Mouse (Mus musculus) ES-E14 (cell line): ENCODE measurements at regions not wholly inside any gene's neighbourhood (a gene's known extent, or its start where the extent isn't known, plus 50 kb on each side); places are given as distances from the start of the nearest gene placed in this dataset.

Experiments
- CHD2 ChIP-seq: IDR thresholded peaks from 2 replicates; pipeline ENCODE4 v1.6.1; 2014; ENCODE audit warnings: mild to moderate bottlenecking, low read depth, low read length, inconsistent platforms
- MAFK ChIP-seq: IDR thresholded peaks from 2 replicates; pipeline ENCODE4 v1.6.1; 2014; ENCODE audit warnings: mild to moderate bottlenecking, low read depth, low read length, inconsistent platforms; ENCODE audit not compliant: insufficient read depth
- ZNF384 ChIP-seq: IDR thresholded peaks from 2 replicates; pipeline ENCODE4 v1.6.1; 2012; ENCODE audit warnings: low read depth, low read length, inconsistent platforms

- no peak for TF ChIP-seq CHD2
- TF ChIP-seq ZNF384: no peak
- TF ChIP-seq MAFK: no peak
Observed at GRCm38 (mm10) chr3:34893381-34893780, 243.2 kb downstream of the Sox2 start.
